Mouse (Mus musculus) embryonic fibroblast, embryonic 13.5 days (primary cell): Measurements from ENCODE around the gene Lhfpl2. TPM values are rescaled to one million over a fixed set of nuclear protein-coding genes. Genes with fewer than 3 reads are reported as not detected.

ENCODE experiments used
- H3K27ac ChIP-seq: 2 replicates; pipeline ENCODE4 v1.5.1; 2012; ENCODE audit warnings: low read length, control low read depth, inconsistent platforms; ENCODE audit not compliant: insufficient read depth
- H3K4me1 ChIP-seq: 2 replicates; pipeline ENCODE4 v1.6.1; 2011; ENCODE audit warnings: low read length; ENCODE audit not compliant: control insufficient read depth, insufficient read depth
- H3K4me3 ChIP-seq: 2 replicates; pipeline ENCODE4 v1.5.1; 2011; ENCODE audit warnings: mild to moderate bottlenecking, control low read depth, low read length; ENCODE audit not compliant: insufficient read depth
- CTCF ChIP-seq: IDR thresholded peaks from 2 replicates; pipeline ENCODE4 v1.5.1; 2011; ENCODE audit warnings: mild to moderate bottlenecking, control low read depth, low read length, moderate library complexity, borderline replicate concordance; ENCODE audit not compliant: insufficient read depth
- POLR2A ChIP-seq: IDR thresholded peaks from 2 replicates; pipeline ENCODE4 v1.6.1; 2011; ENCODE audit warnings: low read depth, mild to moderate bottlenecking, control low read depth, low read length, moderate library complexity
- polyA plus RNA-seq: library from polyadenylated mRNA; stranded (reverse); fragments of >200 nt; gene quantifications from 2 replicates; pipeline ENCODE4 v1.2.4, GENCODE M21; 2011; ENCODE audit warnings: low read depth; ENCODE audit not compliant: missing spikeins, insufficient read length

The Lhfpl2 gene
- polyA plus RNA-seq, 1 experiment, result 60.3 TPM

GRCm38 (mm10) chr13:94084220-94085126 is 26.9 kb downstream of the Lhfpl2 start:
- TF ChIP-seq POLR2A (no peak), CTCF (no peak)
- no peak overlapping the region for H3K27ac ChIP-seq
- H3K4me3 ChIP-seq, result no peak overlapping the region
- H3K4me1 ChIP-seq, result 0 out of 2 replicates have a peak, but pooled peaks cover 3% of the 10 kb centered on the region

DNA sequence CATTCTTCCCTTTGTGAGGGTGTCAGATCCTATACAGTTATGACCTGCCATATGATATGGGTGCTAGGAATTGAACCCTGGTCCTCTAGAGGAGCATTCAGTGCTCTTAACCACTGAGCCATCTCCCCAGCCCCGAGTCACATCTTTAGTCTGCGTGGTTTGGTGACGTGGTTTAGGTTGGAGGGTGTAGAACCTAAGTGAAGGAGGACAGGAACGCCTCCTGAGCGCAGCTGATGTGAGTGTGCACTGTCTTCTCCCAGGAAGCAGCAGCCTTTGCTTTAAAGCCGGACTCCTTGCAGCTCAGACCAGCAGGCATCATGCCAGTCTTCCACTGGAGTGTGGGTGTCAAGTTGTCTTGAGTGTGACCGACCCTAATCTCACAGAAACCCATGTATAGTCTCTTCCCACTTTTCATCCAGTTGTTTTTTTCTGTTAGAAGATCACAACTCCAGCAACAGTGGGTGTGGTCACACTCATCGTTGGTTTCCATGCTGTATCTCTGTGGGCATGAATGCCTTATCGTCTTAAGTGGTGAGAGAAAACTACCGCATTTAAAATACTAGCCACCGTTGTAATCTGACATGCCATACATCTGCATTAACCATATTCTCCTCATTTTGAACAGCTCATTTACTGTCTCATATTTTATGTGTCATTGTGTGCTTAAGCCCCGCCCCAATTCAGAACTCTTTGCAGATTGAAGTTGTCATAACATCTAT is 28.7 kb downstream of the Lhfpl2 start:
- no peak overlapping the region for H3K4me3 ChIP-seq
- no peak overlapping the region for H3K27ac ChIP-seq
- TF ChIP-seq CTCF, result no peak
- TF ChIP-seq POLR2A, result no peak
- 0 out of 2 replicates have a peak, but pooled peaks cover 3% of the 10 kb centered on the region for H3K4me1 ChIP-seq

- Histone ChIP-seq H3K4me1 (0 out of 2 replicates have a peak, but pooled peaks cover 3% of the 10 kb centered on the region), H3K27ac (no peak overlapping the region), H3K4me3 (no peak overlapping the region)
- no peak for TF ChIP-seq POLR2A
- no peak for TF ChIP-seq CTCF
These were observed 29.5 kb downstream of the Lhfpl2 start for GRCm38 (mm10) chr13:94087061-94087460.

GRCm38 (mm10) chr13:94088788-94089187 is 31.2 kb downstream of the Lhfpl2 start:
- no peak overlapping the region for H3K27ac ChIP-seq
- TF ChIP-seq CTCF (no peak), POLR2A (no peak)
- H3K4me3 ChIP-seq, result no peak overlapping the region
- peaks cover 3% of the 10 kb centered on the region; the same call in 1 of the 2 replicates for H3K4me1 ChIP-seq

- H3K4me3 ChIP-seq, result no peak overlapping the region
- no peak for TF ChIP-seq CTCF
- no peak for TF ChIP-seq POLR2A
- H3K27ac ChIP-seq, result no peak overlapping the region
- peaks cover 6% of the 10 kb centered on the region; the same call in 1 of the 2 replicates for H3K4me1 ChIP-seq
These were observed 31.7 kb downstream of the Lhfpl2 start for GRCm38 (mm10) chr13:94089286-94089685.

- H3K4me1 ChIP-seq, result peaks cover 7% of the 10 kb centered on the region; the same call in 1 of the 2 replicates
- H3K4me3 ChIP-seq, result no peak overlapping the region
- TF ChIP-seq CTCF, result no peak
- TF ChIP-seq POLR2A, result no peak
- no peak overlapping the region for H3K27ac ChIP-seq
These were observed 33.8 kb downstream of the Lhfpl2 start for GRCm38 (mm10) chr13:94091366-94091765.

DNA sequence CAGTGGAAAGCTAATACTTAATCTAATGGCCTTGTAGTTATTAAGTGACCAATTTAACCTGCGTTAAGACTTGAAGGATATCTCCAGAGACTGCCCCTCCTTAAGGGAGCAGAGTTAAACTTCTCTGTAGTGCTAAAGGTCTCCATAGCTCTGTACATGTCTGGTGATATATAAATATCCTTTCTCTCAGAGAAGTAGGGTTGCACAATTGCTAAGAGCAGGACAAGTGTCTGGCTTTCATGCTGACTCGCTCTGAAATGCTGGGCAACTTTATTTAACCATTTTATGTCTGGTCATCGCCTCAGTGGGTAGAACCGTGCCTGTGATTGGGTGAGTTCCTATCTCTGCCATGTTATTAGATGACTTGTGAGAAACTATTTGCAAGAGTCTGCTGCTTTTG is 36.6 kb downstream of the Lhfpl2 start:
- Histone ChIP-seq H3K27ac (no peak overlapping the region), H3K4me1 (peaks cover 8% of the 10 kb centered on the region; the same call in 1 of the 2 replicates), H3K4me3 (no peak overlapping the region)
- no peak for TF ChIP-seq POLR2A
- no peak for TF ChIP-seq CTCF

GRCm38 (mm10) chr13:94094625-94095024 is 37.0 kb downstream of the Lhfpl2 start:
- TF ChIP-seq CTCF, result no peak
- TF ChIP-seq POLR2A, result no peak
- Histone ChIP-seq H3K4me3 (no peak overlapping the region), H3K4me1 (peaks cover 8% of the 10 kb centered on the region; the same call in 1 of the 2 replicates), H3K27ac (no peak overlapping the region)

DNA sequence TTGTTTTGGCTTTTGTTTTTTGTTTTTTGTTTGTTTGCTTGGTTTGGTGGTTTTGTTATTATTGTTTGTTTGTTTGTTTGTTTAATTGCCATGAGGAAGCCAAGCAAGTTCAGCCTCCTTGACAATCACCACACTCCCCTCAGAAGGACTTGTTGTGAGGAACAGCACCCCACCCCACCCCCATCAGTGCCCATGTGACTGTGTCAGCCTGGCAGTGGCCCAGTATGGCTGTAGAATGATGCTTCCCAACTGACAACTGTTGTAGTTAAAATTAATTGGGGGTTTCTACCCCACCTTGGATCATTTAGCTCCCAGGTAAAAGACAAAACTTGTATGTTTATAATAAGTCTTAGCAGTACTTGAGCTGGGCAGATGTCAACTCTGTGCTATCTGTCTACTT is 37.6 kb downstream of the Lhfpl2 start:
- TF ChIP-seq POLR2A (no peak), CTCF (no peak)
- Histone ChIP-seq H3K27ac (no peak overlapping the region), H3K4me1 (peaks cover 8% of the 10 kb centered on the region; the same call in 1 of the 2 replicates), H3K4me3 (no peak overlapping the region)

DNA sequence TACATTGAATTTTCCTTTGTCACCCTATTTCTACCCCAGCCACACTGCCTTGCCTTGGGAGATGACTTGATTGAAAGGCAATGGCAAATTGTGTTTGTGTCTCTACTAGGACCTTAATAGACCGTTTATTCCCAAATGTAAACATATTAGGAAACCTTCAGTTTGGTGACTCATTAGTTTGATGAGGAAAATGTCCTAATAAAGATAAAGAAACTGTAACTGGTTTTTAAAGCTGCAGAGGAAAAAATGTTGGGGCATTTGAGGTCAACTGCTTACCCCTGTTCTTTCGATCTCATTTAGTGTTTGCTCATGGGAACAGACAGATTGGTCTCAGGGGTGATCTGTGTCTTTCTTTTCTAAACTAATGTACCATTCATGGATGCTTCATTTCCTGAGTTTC is 40.1 kb downstream of the Lhfpl2 start:
- peak overlapping the region; percentile 12; the same call in 1 of the 2 replicates for H3K27ac ChIP-seq
- H3K4me3 ChIP-seq, result no peak overlapping the region
- peaks cover 8% of the 10 kb centered on the region; the same call in 1 of the 2 replicates for H3K4me1 ChIP-seq
- TF ChIP-seq CTCF, result no peak
- TF ChIP-seq POLR2A, result no peak
